In genomic region chr6:94141496-94141895, GRCm38 (mm10) we compare ENCODE assay signal across 13 mouse cellular contexts.
"Had no signal": no experiment of that assay in that cellular context is flagged by ENCODE, and none has a peak within 500 bp of the region (broad histone marks: within the 10 kb centered on the region; RNA-seq: fewer than 3 reads in every experiment).

No protein-coding gene starts in this region.

- DNase-seq: kidney, adult 8-10 months; kidney, postnatal 25 days; layer of hippocampus, adult 9-11 months; liver, embryonic 13.5 days; lung, adult 2 months; lung, postnatal 14 days; lung, postnatal 4 days; midbrain, embryonic 14.5 days; right cerebral cortex, adult 18-20 months; right cerebral cortex, postnatal 14 days; spleen, adult 18-20 months; thymus, adult 18-20 months; thymus, postnatal 36 days had no signal
